Mouse (Mus musculus) hindbrain, embryonic 14.5 days (tissue): ENCODE results near the gene Olfr133. TPM values are rescaled to one million over a fixed set of nuclear protein-coding genes. Genes with fewer than 3 reads are reported as not detected.
"Not testable (repeated sequence)": the region's sequence is repeated elsewhere in the genome, so short reads cannot be mapped to it uniquely, and the experiment has no call there.

Experiments
- ATAC-seq: fragments of 200-750 bp; cut with Nextera tagmentation; 2 replicates; pipeline ENCODE4 v1.8.0; 2017; ENCODE audit warnings: moderate number of reproducible peaks, mild to moderate bottlenecking, moderate TSS enrichment, moderate library complexity; ENCODE audit not compliant: low FRiP score
- DNase-seq: peaks from one replicate; pipeline ENCODE4 v3.0.0-alpha.2; 2015; ENCODE audit warnings: low spot score
- H3K27ac ChIP-seq: fragments of 300-500 bp; sonication (generic); 2 replicates; pipeline ENCODE4 v1.5.1; 2014; ENCODE audit warnings: mild to moderate bottlenecking, moderate library complexity
- H3K27me3 ChIP-seq: fragments of 300-500 bp; sonication (generic); 2 replicates; pipeline ENCODE4 v1.6.1; 2014; ENCODE audit warnings: mild to moderate bottlenecking, low read length, mixed read lengths; ENCODE audit not compliant: control insufficient read depth, insufficient read depth
- H3K36me3 ChIP-seq: fragments of 300-500 bp; sonication (generic); replicated peaks from 2 replicates; pipeline ENCODE4 v1.6.1; 2014; ENCODE audit not compliant: control insufficient read depth, insufficient read depth
- H3K4me1 ChIP-seq: fragments of 300-500 bp; sonication (generic); replicated peaks from 2 replicates; pipeline ENCODE4 v1.6.1; 2014; ENCODE audit warnings: antibody characterized with exemption, low read length, mixed read lengths; ENCODE audit not compliant: control insufficient read depth, insufficient read depth
- H3K4me2 ChIP-seq: fragments of 300-500 bp; sonication (generic); replicated peaks from 2 replicates; pipeline ENCODE4 v1.6.1; 2014; ENCODE audit warnings: mild to moderate bottlenecking, moderate library complexity
- H3K4me3 ChIP-seq: fragments of 300-500 bp; sonication (generic); replicated peaks from 2 replicates; pipeline ENCODE4 v1.5.1; 2014; ENCODE audit warnings: mild to moderate bottlenecking, low read length
- H3K9ac ChIP-seq: fragments of 300-500 bp; sonication (generic); 2 replicates; pipeline ENCODE4 v1.6.1; 2014
- H3K9me3 ChIP-seq: fragments of 300-500 bp; sonication (generic); 2 replicates; pipeline ENCODE4 v1.6.1; 2016; ENCODE audit warnings: low read length; ENCODE audit not compliant: control insufficient read depth
- WGBS: fragments of 180-500 bp; shearing (Covaris S2); extraction: QIAGEN DNeasy Blood & Tissue Kit; methylation state at CpG from one replicate; pipeline ENCODE4 v1.1.7; 2014; 5-methylcytosine and 5-hydroxymethylcytosine counted together
- polyA plus RNA-seq: library from polyadenylated mRNA; unstranded; fragments of >200 nt; fragmentation: Nextera tagmentation; extraction: Ambion mirVana; gene quantifications from 2 replicates; pipeline ENCODE4 v1.2.1, GENCODE M21; 2014

Gene Olfr133
- polyA plus RNA-seq, result not detected in 2 replicates

DNA sequence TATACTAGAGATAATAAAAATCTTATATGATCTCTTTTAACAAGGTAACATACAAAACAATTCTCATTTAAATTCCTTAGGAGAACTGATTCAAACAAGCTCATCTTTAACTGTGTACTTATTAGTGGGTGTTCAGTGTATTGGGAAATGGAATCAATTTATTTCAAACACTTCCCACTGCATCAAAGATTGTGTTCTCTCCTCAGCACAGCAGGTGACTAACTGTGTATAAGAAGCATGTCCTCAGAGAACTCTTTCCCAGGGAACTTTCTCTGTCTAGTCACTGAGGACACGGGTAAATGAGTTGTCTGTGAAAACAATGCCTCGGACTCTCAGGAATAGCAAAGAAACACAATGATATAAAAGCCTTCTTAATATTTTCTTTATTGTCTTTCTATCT lies at the start of gene Olfr133:
Gene Olfr133 (plus strand): TSS at position 301 of the 400 bp plus-strand sequence.
- ATAC-seq (no peak), DNase-seq (no peak)
- Histone ChIP-seq H3K4me1 (no peaks in the 10 kb centered on the region), H3K9me3 (no peaks in the 10 kb centered on the region), H3K27ac (no peak within 1 kb of the TSS), H3K27me3 (no peaks in the 10 kb centered on the region), H3K9ac (no peak within 1 kb of the TSS), H3K4me2 (no peak within 1 kb of the TSS), H3K4me3 (no peak within 1 kb of the TSS), H3K36me3 (no peaks in the 10 kb centered on the region)
- 58% methylated on average over 2 of the region's 2 CpGs for WGBS

DNA sequence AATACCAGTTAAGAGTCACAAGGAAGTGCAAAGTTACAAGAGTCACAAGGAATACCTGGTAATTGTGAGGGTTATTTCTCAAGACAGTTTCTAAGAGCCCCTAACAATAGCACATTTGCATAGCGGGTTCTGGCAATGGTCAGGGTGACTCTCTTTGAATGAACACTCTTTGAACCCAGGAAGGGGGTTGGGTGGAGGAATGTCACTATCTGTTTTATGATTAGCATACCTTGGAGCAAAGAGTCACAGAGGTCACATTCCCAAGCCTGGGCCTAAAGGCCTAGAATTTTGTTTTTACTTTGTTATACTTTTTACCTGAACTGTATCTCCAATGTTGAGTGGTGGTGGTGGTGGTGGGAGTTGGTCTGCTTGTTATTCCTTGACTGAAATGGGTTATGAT lies 20.9 kb upstream of the Olfr133 start:
- not testable (repeated sequence) for ATAC-seq, H3K4me3 ChIP-seq, H3K36me3 ChIP-seq, H3K9ac ChIP-seq, H3K27ac ChIP-seq, H3K27me3 ChIP-seq, H3K4me1 ChIP-seq, H3K4me2 ChIP-seq, H3K9me3 ChIP-seq, DNase-seq
- WGBS, result 100% methylated on average over 1 of the region's 1 CpGs

DNA sequence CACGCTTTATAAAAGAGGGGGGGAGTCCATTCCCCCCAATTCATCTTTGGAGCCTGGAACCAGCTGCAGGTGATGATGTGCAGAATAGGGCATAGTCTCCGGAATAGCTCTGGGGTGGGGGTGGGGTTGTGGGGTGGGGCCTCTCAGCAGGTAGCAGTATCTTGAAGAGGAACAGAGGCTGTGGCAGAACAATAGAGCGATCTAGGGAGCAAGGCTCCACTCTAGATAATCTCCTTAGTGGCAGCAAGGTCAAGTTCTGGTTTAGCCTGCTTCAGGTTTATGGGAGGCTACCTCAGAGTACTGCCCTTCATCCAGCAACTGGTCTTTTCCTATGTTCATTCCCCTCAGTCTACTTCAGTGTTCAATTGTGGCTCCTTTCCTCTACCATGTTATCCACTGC lies 19.7 kb upstream of the Olfr133 start:
- H3K36me3 ChIP-seq, H3K9ac ChIP-seq, DNase-seq, H3K4me1 ChIP-seq, H3K4me2 ChIP-seq, ATAC-seq, H3K4me3 ChIP-seq, H3K27me3 ChIP-seq, H3K27ac ChIP-seq, H3K9me3 ChIP-seq: not testable (repeated sequence)
- WGBS, result 63% methylated on average over 3 of the region's 3 CpGs

DNA sequence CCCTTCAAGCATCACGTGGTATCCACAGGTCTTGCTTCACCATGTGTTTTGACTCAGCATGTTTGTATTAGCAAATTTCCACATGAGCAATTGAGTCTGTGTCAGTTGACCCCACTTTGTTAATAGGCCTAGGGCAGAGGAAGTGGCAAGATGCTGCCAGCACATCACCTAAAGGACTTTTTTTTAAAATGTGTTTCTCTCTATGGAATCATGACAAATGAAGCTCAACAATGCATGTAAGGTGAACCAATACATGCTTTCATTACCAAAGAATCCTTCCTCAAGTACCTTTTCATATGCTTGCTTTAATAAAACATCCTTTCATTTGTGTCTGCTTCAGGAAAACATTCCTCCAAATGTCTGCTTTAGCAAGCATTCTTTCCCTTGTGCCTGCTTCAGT lies 10.7 kb upstream of the Olfr133 start, which contains the start of gene Olfr132:
Gene Olfr132 (minus strand): TSS at position 101 of the 400 bp plus-strand sequence.
- DNase-seq (no peak), ATAC-seq (no peak)
- H3K27me3 ChIP-seq, result no peaks in the 10 kb centered on the region
- H3K36me3 ChIP-seq, result no peaks in the 10 kb centered on the region
- no peak within 1 kb of the TSS for H3K27ac ChIP-seq
- no peak within 1 kb of the TSS for H3K4me2 ChIP-seq
- no peaks in the 10 kb centered on the region for H3K4me1 ChIP-seq
- no peaks in the 10 kb centered on the region for H3K9me3 ChIP-seq
- H3K4me3 ChIP-seq, result no peak within 1 kb of the TSS
- no peak within 1 kb of the TSS for H3K9ac ChIP-seq
- 74% methylated on average over 1 of the region's 1 CpGs for WGBS

DNA sequence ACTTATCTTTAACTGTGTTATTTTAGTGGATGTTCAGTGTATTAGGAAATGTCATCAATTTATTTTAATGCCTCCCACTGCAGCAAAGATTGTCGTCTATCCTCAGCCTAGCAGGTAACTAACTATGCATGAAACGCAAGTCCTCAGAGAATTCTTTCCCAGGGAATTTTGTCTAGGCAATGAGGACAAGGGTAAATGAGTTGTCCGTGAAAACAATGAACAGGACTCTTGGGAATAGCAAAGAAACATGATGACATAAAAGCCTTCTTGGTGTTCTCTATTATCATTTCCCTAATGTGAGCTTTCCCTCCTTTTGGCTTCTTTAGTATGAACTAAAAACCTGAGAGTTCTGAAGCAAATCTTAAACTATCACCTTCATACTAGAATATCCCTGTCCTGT lies 26.0 kb downstream of the Olfr133 start, which contains the start of gene Olfr134:
Gene Olfr134 (plus strand): TSS at position 301 of the 400 bp plus-strand sequence.
- 68% methylated on average over 3 of the region's 3 CpGs for WGBS

More for the DNA sequence above, 26.0 kb downstream of the Olfr133 start, which contains the start of gene Olfr134:
- H3K27me3 ChIP-seq, result no peaks in the 10 kb centered on the region
- ATAC-seq (no peak), DNase-seq (no peak)
- no peaks in the 10 kb centered on the region for H3K4me1 ChIP-seq
- no peaks in the 10 kb centered on the region for H3K36me3 ChIP-seq
- no peaks in the 10 kb centered on the region for H3K9me3 ChIP-seq
- H3K9ac ChIP-seq, result no peak within 1 kb of the TSS
- no peak within 1 kb of the TSS for H3K27ac ChIP-seq
- no peak within 1 kb of the TSS for H3K4me2 ChIP-seq
- H3K4me3 ChIP-seq, result no peak within 1 kb of the TSS

Other genes with a start within 250 kb of the Olfr133 start
- not detected in 2 replicates for gene Olfr127, start 244.8 kb upstream of the Olfr133 start, polyA plus RNA-seq
- not detected in 2 replicates for gene Olfr128, start 224.7 kb upstream of the Olfr133 start, polyA plus RNA-seq
- not detected in 2 replicates for gene Olfr761, start 192.2 kb upstream of the Olfr133 start, polyA plus RNA-seq
- not detected in 2 replicates for gene Olfr129, start 85.2 kb upstream of the Olfr133 start, polyA plus RNA-seq
- not detected in 2 replicates for gene Olfr130, start 81.4 kb upstream of the Olfr133 start, polyA plus RNA-seq
- gene Olfr131, start 56.6 kb upstream of the Olfr133 start, polyA plus RNA-seq, result not detected in 2 replicates
- gene Olfr132, start 10.8 kb upstream of the Olfr133 start, polyA plus RNA-seq, result not detected in 2 replicates
- not detected in 2 replicates for gene Olfr134, start 26.1 kb downstream of the Olfr133 start, polyA plus RNA-seq
- gene Olfr135, start 59.1 kb downstream of the Olfr133 start, polyA plus RNA-seq, result not detected in 2 replicates
- not detected in 2 replicates for gene Olfr138, start 115.8 kb downstream of the Olfr133 start, polyA plus RNA-seq
- gene Olfr137, start 162.3 kb downstream of the Olfr133 start, polyA plus RNA-seq, result not detected in 2 replicates
- gene Olfr136, start 184.6 kb downstream of the Olfr133 start, polyA plus RNA-seq, result not detected in 2 replicates